Mouse (Mus musculus) E14TG2a.4 (cell line): ENCODE data around the gene Mcpt8.
"Not testable (repeated sequence)": the region's sequence is repeated elsewhere in the genome, so short reads cannot be mapped to it uniquely, and the experiment has no call there.

Experiments used
- H3K27me3 ChIP-seq: 2 replicates; pipeline ENCODE4 v1.6.1; 2014; ENCODE audit warnings: low read length, control low read depth; ENCODE audit not compliant: insufficient read depth
- H3K36me3 ChIP-seq: 2 replicates; pipeline ENCODE4 v1.6.1; 2014; ENCODE audit warnings: low read length, control low read depth; ENCODE audit not compliant: insufficient read depth
- H3K4me1 ChIP-seq: replicated peaks from 2 replicates; pipeline ENCODE4 v1.6.1; 2014; ENCODE audit warnings: low read depth, low read length, control low read depth
- H3K4me3 ChIP-seq: replicated peaks from 2 replicates; pipeline ENCODE4 v1.5.1; 2014; ENCODE audit warnings: mild to moderate bottlenecking, low read length
- H3K9me3 ChIP-seq: 2 replicates; pipeline ENCODE4 v1.6.1; 2014; ENCODE audit warnings: low read length, control low read depth
- CTCF ChIP-seq: conservative IDR thresholded peaks from 2 replicates; pipeline ENCODE4 v1.5.1; 2014; ENCODE audit warnings: low read length
- NANOG ChIP-seq: IDR thresholded peaks from 2 replicates; pipeline ENCODE4 v1.6.1; 2014; ENCODE audit warnings: borderline replicate concordance, low read length, mixed read lengths
- POU5F1 ChIP-seq: IDR thresholded peaks from 2 replicates; pipeline ENCODE4 v1.6.1; 2014; ENCODE audit warnings: low read length, borderline replicate concordance

Mcpt8 gene

DNA sequence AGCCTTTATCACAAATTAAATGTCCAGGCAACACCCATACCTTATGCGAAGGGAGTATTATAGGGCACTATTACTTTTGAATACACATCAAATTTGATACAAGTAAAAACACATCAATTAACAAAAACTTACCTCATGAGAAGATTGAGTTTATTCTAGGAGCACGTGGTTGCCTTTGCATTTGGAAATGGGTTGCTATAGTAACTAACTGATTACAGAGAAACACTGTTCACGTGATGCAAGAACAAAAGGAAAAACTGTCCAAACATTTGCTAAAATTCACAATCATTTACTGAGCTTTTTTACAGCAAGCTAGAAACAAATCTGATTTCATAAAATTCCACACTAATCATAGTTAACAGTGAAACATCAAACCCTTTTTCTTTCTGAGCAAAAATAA lies 18.4 kb upstream of the Mcpt8 start:
- TF ChIP-seq NANOG: no peak
- no peaks in the 10 kb centered on the region for H3K36me3 ChIP-seq
- no peaks in the 10 kb centered on the region for H3K9me3 ChIP-seq
- H3K4me1 ChIP-seq: peaks cover 10% of the 10 kb centered on the region; the same call in 1 of the 2 replicates
- 0 out of 2 replicates have a peak, but pooled peaks cover 3% of the 10 kb centered on the region for H3K27me3 ChIP-seq
- no peak overlapping the region for H3K4me3 ChIP-seq

- peaks cover 10% of the 10 kb centered on the region; the same call in 1 of the 2 replicates for H3K4me1 ChIP-seq
- no peak for TF ChIP-seq POU5F1
- TF ChIP-seq CTCF: no peak
- no peak for TF ChIP-seq NANOG
- no peak within 1 kb of the TSS for H3K4me3 ChIP-seq
- 0 out of 2 replicates have a peak, but pooled peaks cover 3% of the 10 kb centered on the region for H3K27me3 ChIP-seq
- no peaks in the 10 kb centered on the region for H3K9me3 ChIP-seq
- no peaks in the 10 kb centered on the region for H3K36me3 ChIP-seq
These were observed 17.3 kb upstream of the Mcpt8 start, which contains the start of gene Ctsg for GRCm38 (mm10) chr14:56102386-56102785. Gene Ctsg, minus strand, starts transcription at chr14:56102574.

GRCm38 (mm10) chr14:56098940-56099339 lies 13.9 kb upstream of the Mcpt8 start:
- TF ChIP-seq CTCF: peak; percentile 58
- no peak for TF ChIP-seq POU5F1
- no peaks in the 10 kb centered on the region for H3K9me3 ChIP-seq
- H3K4me3 ChIP-seq: no peak overlapping the region
- H3K4me1 ChIP-seq: peaks cover 10% of the 10 kb centered on the region; the same call in 1 of the 2 replicates
- 0 out of 2 replicates have a peak, but pooled peaks cover 3% of the 10 kb centered on the region for H3K27me3 ChIP-seq
- H3K36me3 ChIP-seq: no peaks in the 10 kb centered on the region

DNA sequence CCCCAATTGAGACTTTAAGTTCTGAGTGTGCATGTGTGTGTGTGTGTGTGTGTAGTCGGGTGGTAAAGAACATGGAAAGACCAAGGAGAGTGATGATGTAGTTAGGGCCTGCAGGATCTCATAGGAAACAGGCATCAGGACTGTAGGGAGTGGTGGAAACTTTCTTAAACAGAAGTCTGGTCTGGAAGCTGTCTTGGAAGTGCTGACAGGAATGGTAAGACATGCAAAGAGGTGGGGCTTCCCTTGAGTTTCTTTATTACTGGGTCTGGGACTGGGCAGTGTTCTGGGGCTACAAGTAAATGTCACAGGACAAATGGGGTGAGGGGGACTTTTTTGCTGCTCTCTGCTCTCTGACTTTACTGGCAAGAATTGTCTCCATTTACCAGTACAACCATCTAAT lies 12.5 kb upstream of the Mcpt8 start:
- H3K9me3 ChIP-seq: no peaks in the 10 kb centered on the region
- 0 out of 2 replicates have a peak, but pooled peaks cover 3% of the 10 kb centered on the region for H3K27me3 ChIP-seq
- H3K4me3 ChIP-seq: no peak overlapping the region
- H3K4me1 ChIP-seq: peaks cover 10% of the 10 kb centered on the region; the same call in 1 of the 2 replicates
- no peak for TF ChIP-seq NANOG
- TF ChIP-seq CTCF: no peak
- TF ChIP-seq POU5F1: no peak
- H3K36me3 ChIP-seq: no peaks in the 10 kb centered on the region

DNA sequence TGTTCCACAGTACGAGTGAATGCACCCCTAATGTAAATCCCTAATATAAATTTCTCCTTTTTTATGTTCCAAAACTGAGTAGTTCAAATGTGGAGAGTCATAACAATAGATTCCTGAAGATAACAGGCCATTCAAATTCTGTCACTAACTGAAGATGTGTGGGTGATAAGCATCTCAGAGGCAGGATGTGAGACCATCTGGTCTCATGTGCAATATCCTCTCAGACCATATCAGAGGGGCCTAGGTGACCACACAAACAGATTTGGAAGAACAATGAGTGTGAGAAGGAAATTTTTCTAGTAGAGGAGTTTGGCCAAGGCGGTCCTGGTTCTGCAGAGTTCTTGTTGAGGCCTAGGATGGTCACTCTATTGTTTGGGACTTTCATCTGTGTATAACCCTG lies 8.3 kb upstream of the Mcpt8 start:
- Histone ChIP-seq H3K36me3 (no peaks in the 10 kb centered on the region), H3K4me3 (no peak overlapping the region), H3K27me3 (no peaks in the 10 kb centered on the region), H3K9me3 (no peaks in the 10 kb centered on the region), H3K4me1 (no peaks in the 10 kb centered on the region)
- no peak for TF ChIP-seq POU5F1

GRCm38 (mm10) chr14:56086711-56087110 lies 1.6 kb upstream of the Mcpt8 start:
- Histone ChIP-seq H3K36me3 (no peaks in the 10 kb centered on the region), H3K4me3 (no peak overlapping the region), H3K9me3 (no peaks in the 10 kb centered on the region), H3K27me3 (no peaks in the 10 kb centered on the region), H3K4me1 (no peaks in the 10 kb centered on the region)
- no peak for TF ChIP-seq CTCF
- TF ChIP-seq NANOG: no peak
- TF ChIP-seq POU5F1: no peak

DNA sequence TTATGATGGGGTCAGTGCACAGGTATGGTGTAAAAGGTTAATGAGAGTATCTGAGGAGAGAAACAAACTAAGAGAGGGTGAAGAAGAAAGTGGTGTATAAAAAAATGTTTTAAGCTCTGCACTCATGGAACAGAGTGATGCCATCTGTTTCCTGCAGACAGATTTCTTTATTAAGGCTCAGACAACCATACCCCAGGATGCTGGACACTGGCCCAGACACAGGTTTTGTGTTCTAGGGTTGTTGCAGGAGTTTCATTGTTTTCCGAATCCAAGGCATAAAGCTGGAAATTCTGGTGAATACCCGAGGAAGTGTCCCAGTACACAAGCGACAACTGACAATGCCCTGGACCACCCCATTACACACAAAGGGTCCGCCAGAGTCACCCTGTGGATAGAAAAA lies 3.1 kb downstream of the Mcpt8 start:
- no peaks in the 10 kb centered on the region for H3K4me1 ChIP-seq
- no peaks in the 10 kb centered on the region for H3K36me3 ChIP-seq
- no peak overlapping the region for H3K4me3 ChIP-seq
- no peaks in the 10 kb centered on the region for H3K27me3 ChIP-seq
- TF ChIP-seq CTCF (no peak), NANOG (no peak), POU5F1 (no peak)
- no peaks in the 10 kb centered on the region for H3K9me3 ChIP-seq

GRCm38 (mm10) chr14:56062213-56062612 lies 22.9 kb downstream of the Mcpt8 start, which contains the start of gene Mcpt4:
Gene Mcpt4, minus strand, starts transcription at chr14:56062313.
- not testable (repeated sequence) for H3K9me3 ChIP-seq, H3K4me3 ChIP-seq, H3K36me3 ChIP-seq, H3K27me3 ChIP-seq, H3K4me1 ChIP-seq

DNA sequence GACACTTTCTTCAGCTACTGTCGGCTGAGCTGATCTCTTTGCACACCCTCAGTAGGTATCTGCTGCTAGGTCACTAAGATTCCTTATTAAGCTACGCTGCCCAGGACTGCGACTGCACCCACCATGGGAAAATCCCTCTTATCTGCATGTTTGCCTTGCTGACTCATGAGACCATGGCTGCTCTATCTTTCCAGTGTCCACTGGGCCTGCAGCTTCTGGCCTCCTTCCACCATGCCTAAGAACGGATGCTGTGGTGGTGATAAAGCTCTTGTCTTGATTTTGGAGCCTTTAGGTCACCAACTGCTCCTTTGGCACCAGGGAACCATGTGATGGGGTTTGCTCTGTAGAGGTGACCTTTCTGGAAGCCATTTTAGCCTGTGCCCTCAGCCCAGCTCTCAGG lies 27.4 kb downstream of the Mcpt8 start:
- no peaks in the 10 kb centered on the region for H3K36me3 ChIP-seq
- no peaks in the 10 kb centered on the region for H3K9me3 ChIP-seq
- TF ChIP-seq POU5F1 (no peak), NANOG (no peak), CTCF (no peak)
- H3K4me3 ChIP-seq: no peak overlapping the region
- H3K4me1 ChIP-seq: no peaks in the 10 kb centered on the region
- H3K27me3 ChIP-seq: peaks cover 9% of the 10 kb centered on the region; the same call in 1 of the 2 replicates

DNA sequence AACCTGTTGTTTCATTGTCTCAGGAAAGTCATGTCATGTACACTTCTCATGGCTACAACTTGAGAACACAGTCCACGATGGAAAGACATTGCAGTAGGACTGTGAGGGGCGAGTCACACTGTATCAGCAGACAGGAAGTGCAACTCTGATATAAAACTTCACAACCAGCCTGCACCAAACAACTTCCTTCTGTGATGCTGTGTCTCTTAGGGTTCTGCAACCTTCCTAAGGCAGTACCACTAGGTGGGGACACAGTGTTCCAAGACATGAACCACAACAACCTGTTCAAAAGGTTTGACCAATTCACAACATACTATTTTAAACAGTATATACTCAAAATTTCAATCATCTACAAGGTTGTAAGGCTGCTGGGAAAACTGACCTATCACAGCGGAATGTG lies 29.7 kb downstream of the Mcpt8 start:
- no peaks in the 10 kb centered on the region for H3K9me3 ChIP-seq
- no peaks in the 10 kb centered on the region for H3K4me1 ChIP-seq
- H3K27me3 ChIP-seq: peaks cover 8% of the 10 kb centered on the region; the same call in 1 of the 2 replicates
- TF ChIP-seq CTCF (no peak), POU5F1 (no peak), NANOG (no peak)
- H3K4me3 ChIP-seq: no peak overlapping the region
- no peaks in the 10 kb centered on the region for H3K36me3 ChIP-seq

DNA sequence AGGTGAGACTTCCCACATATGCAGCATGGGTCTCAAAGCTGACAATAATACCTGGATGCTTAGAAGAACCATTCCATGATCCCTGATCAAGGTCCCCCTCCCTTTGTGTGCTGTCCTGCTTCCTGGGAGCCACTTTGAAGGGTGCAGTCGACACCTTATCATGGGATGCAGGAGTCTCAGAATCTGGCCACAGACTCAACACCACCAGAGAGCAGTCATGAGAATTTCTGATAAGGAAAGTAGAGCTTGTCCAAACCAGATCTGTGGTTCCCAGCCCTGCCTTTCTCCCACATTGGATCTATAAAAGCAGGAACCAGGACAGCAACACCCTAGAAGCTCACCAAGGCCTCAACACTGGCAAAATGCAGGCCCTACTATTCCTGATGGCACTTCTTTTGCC lies 43.3 kb downstream of the Mcpt8 start, which contains the start of gene Mcpt2:
Gene Mcpt2 (plus strand): TSS at position 250 of the 400 bp plus-strand sequence.
- not testable (repeated sequence) for H3K4me1 ChIP-seq, H3K9me3 ChIP-seq, H3K4me3 ChIP-seq, H3K27me3 ChIP-seq, H3K36me3 ChIP-seq
